Mouse (Mus musculus): ENCODE data around the gene Serinc2. TPM values are rescaled to one million over a fixed set of nuclear protein-coding genes. Genes with fewer than 3 reads are reported as not detected.

Gene Serinc2
- polyA plus RNA-seq, 1 experiment from 2014 or later: 36.4 TPM

Other genes with a start within 250 kb of the Serinc2 start
- 5.8 and 18.2 TPM in 2 replicates for gene Col16a1, start 231.4 kb downstream of the Serinc2 start, polyA plus RNA-seq (2014; fragmentation: Nextera tagmentation; extraction: Ambion mirVana)
- 66.2 and 68.3 TPM in 2 replicates for gene Pef1, start 176.6 kb downstream of the Serinc2 start, polyA plus RNA-seq (2014; fragmentation: Nextera tagmentation; extraction: Ambion mirVana)
- gene Hcrtr1, start 139.8 kb downstream of the Serinc2 start, polyA plus RNA-seq (2014; fragmentation: Nextera tagmentation; extraction: Ambion mirVana): 1.2 and 1.8 TPM in 2 replicates
- 0.79 and 4.7 TPM in 2 replicates for gene Tinagl1, start 104.1 kb downstream of the Serinc2 start, polyA plus RNA-seq (2014; fragmentation: Nextera tagmentation; extraction: Ambion mirVana)
- gene Gm853, start 56.8 kb downstream of the Serinc2 start, polyA plus RNA-seq (2014; fragmentation: Nextera tagmentation; extraction: Ambion mirVana): not detected in 2 replicates
- 193 and 278 TPM in 2 replicates for gene Fabp3, start 29.4 kb upstream of the Serinc2 start, polyA plus RNA-seq (2014; fragmentation: Nextera tagmentation; extraction: Ambion mirVana)
- gene Gm10570, start 29.5 kb upstream of the Serinc2 start, polyA plus RNA-seq (2014; fragmentation: Nextera tagmentation; extraction: Ambion mirVana): 0.99 and 1.8 TPM in 2 replicates
- 97.0 and 98.1 TPM in 2 replicates for gene Zcchc17, start 80.7 kb upstream of the Serinc2 start, polyA plus RNA-seq (2014; fragmentation: Nextera tagmentation; extraction: Ambion mirVana)
- 101 and 102 TPM in 2 replicates for gene Snrnp40, start 80.9 kb upstream of the Serinc2 start, polyA plus RNA-seq (2014; fragmentation: Nextera tagmentation; extraction: Ambion mirVana)